Mouse (Mus musculus) liver, postnatal 0 days (tissue): ENCODE measurements around the gene Pramel1. TPM values are rescaled to one million over a fixed set of nuclear protein-coding genes. Genes with fewer than 3 reads are reported as not detected.

Experiments used
- ATAC-seq: fragments of 200-750 bp; cut with Nextera tagmentation; 2 replicates; pipeline ENCODE4 v1.8.0; 2017; ENCODE audit warnings: mild to moderate bottlenecking, moderate library complexity
- DNase-seq: peaks from one replicate; pipeline ENCODE4 v3.0.0-alpha.2; 2016
- H3K27ac ChIP-seq: fragments of 300-500 bp; sonication (generic); 2 replicates; pipeline ENCODE4 v1.5.1; 2014; ENCODE audit warnings: antibody characterized with exemption, moderate library complexity, mild to moderate bottlenecking, low read depth
- H3K27me3 ChIP-seq: fragments of 300-500 bp; sonication (generic); 2 replicates; pipeline ENCODE4 v1.6.1; 2014; ENCODE audit warnings: low read length, control low read depth, mixed read lengths; ENCODE audit not compliant: insufficient read depth
- H3K36me3 ChIP-seq: fragments of 300-500 bp; sonication (generic); replicated peaks from 2 replicates; pipeline ENCODE4 v1.6.1; 2014; ENCODE audit warnings: mild to moderate bottlenecking, control low read depth, low read length, moderate library complexity, mixed read lengths; ENCODE audit not compliant: insufficient read depth
- H3K4me1 ChIP-seq: fragments of 300-500 bp; sonication (generic); 2 replicates; pipeline ENCODE4 v1.6.1; 2014; ENCODE audit warnings: antibody characterized with exemption, mild to moderate bottlenecking, control low read depth; ENCODE audit not compliant: insufficient read depth
- H3K4me2 ChIP-seq: fragments of 300-500 bp; sonication (generic); 2 replicates; pipeline ENCODE4 v1.6.1; 2014; ENCODE audit warnings: low read depth, mild to moderate bottlenecking, low read length, moderate library complexity, mixed read lengths
- H3K4me3 ChIP-seq: fragments of 300-500 bp; sonication (generic); 2 replicates; pipeline ENCODE4 v1.5.1; 2014; ENCODE audit warnings: low read depth, low read length
- H3K9ac ChIP-seq: fragments of 300-500 bp; sonication (generic); replicated peaks from 2 replicates; pipeline ENCODE4 v1.6.1; 2014; ENCODE audit warnings: mild to moderate bottlenecking, moderate library complexity
- H3K9me3 ChIP-seq: fragments of 300-500 bp; sonication (generic); 2 replicates; pipeline ENCODE4 v1.6.1; 2016; ENCODE audit warnings: mild to moderate bottlenecking, control low read depth, low read length, mixed read lengths
- CTCF ChIP-seq: sonication (generic); IDR thresholded peaks from 2 replicates; pipeline ENCODE4 v1.5.1; 2016; ENCODE audit warnings: antibody characterized with exemption, low read depth
- EP300 ChIP-seq: IDR thresholded peaks from 2 replicates; pipeline ENCODE4 v1.6.1; 2016; ENCODE audit warnings: antibody characterized with exemption, low read depth, mild to moderate bottlenecking
- WGBS: fragments of 180-500 bp; shearing (Covaris S2); extraction: QIAGEN DNeasy Blood & Tissue Kit; methylation state at CpG from one replicate; pipeline ENCODE4 v1.1.7; 2014; ENCODE audit not compliant: insufficient replicate concordance; 5-methylcytosine and 5-hydroxymethylcytosine counted together
- polyA plus RNA-seq: library from polyadenylated mRNA; unstranded; fragments of >200 nt; fragmentation: Nextera tagmentation; extraction: Ambion mirVana; gene quantifications from 2 replicates; pipeline ENCODE4 v1.2.1, GENCODE M21; 2015

Gene Pramel1
- polyA plus RNA-seq, 1 experiment from 2014 or later, result not detected

GRCm38 (mm10) chr4:143361520-143361919, 32.7 kb upstream of the Pramel1 start:
- no peak for ATAC-seq

GRCm38 (mm10) chr4:143366415-143367041, 27.7 kb upstream of the Pramel1 start:
- Histone ChIP-seq H3K9me3 (no peaks in the 10 kb centered on the region), H3K36me3 (no peaks in the 10 kb centered on the region), H3K4me2 (no peak overlapping the region), H3K4me1 (no peaks in the 10 kb centered on the region), H3K9ac (no peak overlapping the region), H3K27me3 (no peaks in the 10 kb centered on the region), H3K27ac (no peak overlapping the region), H3K4me3 (no peak overlapping the region)
- WGBS, result 55% methylated on average over 15 of the region's 15 CpGs
- ATAC-seq (no peak), DNase-seq (no peak)
- TF ChIP-seq EP300 (no peak), CTCF (no peak)

More at GRCm38 (mm10) chr4:143361520-143361919, 32.7 kb upstream of the Pramel1 start:
- no peak for DNase-seq
- no peak overlapping the region for H3K4me3 ChIP-seq
- TF ChIP-seq EP300, result no peak
- no peak for TF ChIP-seq CTCF
- no peaks in the 10 kb centered on the region for H3K9me3 ChIP-seq
- WGBS, result 47% methylated on average over 10 of the region's 10 CpGs
- H3K27me3 ChIP-seq, result no peaks in the 10 kb centered on the region
- no peaks in the 10 kb centered on the region for H3K36me3 ChIP-seq
- H3K9ac ChIP-seq, result no peak overlapping the region
- H3K4me1 ChIP-seq, result no peaks in the 10 kb centered on the region
- no peak overlapping the region for H3K27ac ChIP-seq
- H3K4me2 ChIP-seq, result no peak overlapping the region

GRCm38 (mm10) chr4:143379480-143379879, 14.7 kb upstream of the Pramel1 start:
- no peak overlapping the region for H3K4me2 ChIP-seq

GRCm38 (mm10) chr4:143379931-143380715, 14.1 kb upstream of the Pramel1 start:
- no peak overlapping the region for H3K9ac ChIP-seq
- 39% methylated on average over 15 of the region's 15 CpGs for WGBS

More at GRCm38 (mm10) chr4:143379480-143379879, 14.7 kb upstream of the Pramel1 start:
- Histone ChIP-seq H3K4me1 (no peaks in the 10 kb centered on the region), H3K27me3 (0 out of 2 replicates have a peak, but pooled peaks cover 2% of the 10 kb centered on the region), H3K36me3 (no peaks in the 10 kb centered on the region), H3K9me3 (no peaks in the 10 kb centered on the region), H3K4me3 (no peak overlapping the region), H3K9ac (no peak overlapping the region), H3K27ac (no peak overlapping the region)
- TF ChIP-seq CTCF (no peak), EP300 (no peak)
- DNase-seq (no peak), ATAC-seq (no peak)
- WGBS, result 49% methylated on average over 7 of the region's 7 CpGs

DNA sequence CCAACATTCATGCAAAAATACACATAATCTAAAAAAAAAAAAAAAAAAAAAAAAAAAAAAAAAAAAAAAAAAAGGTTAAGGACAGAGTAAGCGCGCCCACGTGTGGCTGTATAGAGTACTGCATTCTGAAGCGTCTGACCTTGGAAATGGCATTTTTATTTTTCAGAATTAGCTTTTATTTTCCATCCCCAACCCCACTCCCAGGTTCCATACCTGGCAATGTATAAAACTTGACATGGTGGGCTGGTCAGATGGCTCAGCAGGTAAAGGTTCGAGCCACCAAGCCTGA, 13.6 kb upstream of the Pramel1 start:
- DNase-seq (peak; percentile 26), ATAC-seq (no peak)
- no peaks in the 10 kb centered on the region for H3K36me3 ChIP-seq
- no peaks in the 10 kb centered on the region for H3K4me1 ChIP-seq
- TF ChIP-seq CTCF (peak; percentile 64), EP300 (no peak)
- H3K27me3 ChIP-seq, result 0 out of 2 replicates have a peak, but pooled peaks cover 2% of the 10 kb centered on the region
- 2% methylated on average over 5 of the region's 5 CpGs for WGBS
- no peak overlapping the region for H3K9ac ChIP-seq
- no peaks in the 10 kb centered on the region for H3K9me3 ChIP-seq
- H3K4me2 ChIP-seq, result no peak overlapping the region
- no peak overlapping the region for H3K4me3 ChIP-seq
- H3K27ac ChIP-seq, result no peak overlapping the region

More at GRCm38 (mm10) chr4:143379931-143380715, 14.1 kb upstream of the Pramel1 start:
- DNase-seq (no peak), ATAC-seq (no peak)
- Histone ChIP-seq H3K4me3 (no peak overlapping the region), H3K4me1 (no peaks in the 10 kb centered on the region), H3K4me2 (no peak overlapping the region), H3K27me3 (0 out of 2 replicates have a peak, but pooled peaks cover 2% of the 10 kb centered on the region), H3K27ac (no peak overlapping the region), H3K9me3 (no peaks in the 10 kb centered on the region), H3K36me3 (no peaks in the 10 kb centered on the region)
- TF ChIP-seq CTCF (no peak), EP300 (no peak)

DNA sequence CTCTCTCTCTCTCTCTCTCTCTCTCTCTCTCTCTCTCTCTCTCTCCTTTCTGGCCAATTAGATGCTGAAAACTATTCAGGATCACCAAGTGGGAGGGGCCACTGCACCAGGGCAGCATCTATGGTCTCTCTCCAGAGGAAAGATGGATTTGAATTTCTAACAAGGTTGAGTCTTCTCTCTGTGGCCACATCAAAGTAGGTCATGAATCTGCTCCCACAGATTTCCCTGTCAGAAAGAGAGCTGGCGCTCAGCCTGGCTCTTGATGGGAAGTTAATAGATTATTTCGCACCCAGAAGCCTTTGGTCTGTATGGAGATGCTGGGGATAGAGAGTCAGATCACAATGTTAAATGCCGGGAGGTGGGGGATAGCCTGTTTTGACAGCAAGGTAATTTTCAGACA, 12.1 kb upstream of the Pramel1 start:
- H3K4me3 ChIP-seq, result no peak overlapping the region
- no peak for DNase-seq
- WGBS, result 68% methylated on average over 3 of the region's 3 CpGs
- ATAC-seq, result no peak
- 0 out of 2 replicates have a peak, but pooled peaks cover 2% of the 10 kb centered on the region for H3K27me3 ChIP-seq
- no peak overlapping the region for H3K27ac ChIP-seq
- H3K4me2 ChIP-seq, result no peak overlapping the region
- H3K9ac ChIP-seq, result no peak overlapping the region
- H3K4me1 ChIP-seq, result no peaks in the 10 kb centered on the region
- no peaks in the 10 kb centered on the region for H3K9me3 ChIP-seq
- TF ChIP-seq CTCF, result no peak
- TF ChIP-seq EP300, result no peak
- no peaks in the 10 kb centered on the region for H3K36me3 ChIP-seq
